Mouse (Mus musculus) adipocyte (in vitro differentiated cells): ENCODE data around the gene Prlr.

Experiments
- DNase-seq: peaks from one replicate; pipeline ENCODE4 v3.0.0-alpha.2; 2016; ENCODE audit warnings: low spot score

The Prlr gene

DNA sequence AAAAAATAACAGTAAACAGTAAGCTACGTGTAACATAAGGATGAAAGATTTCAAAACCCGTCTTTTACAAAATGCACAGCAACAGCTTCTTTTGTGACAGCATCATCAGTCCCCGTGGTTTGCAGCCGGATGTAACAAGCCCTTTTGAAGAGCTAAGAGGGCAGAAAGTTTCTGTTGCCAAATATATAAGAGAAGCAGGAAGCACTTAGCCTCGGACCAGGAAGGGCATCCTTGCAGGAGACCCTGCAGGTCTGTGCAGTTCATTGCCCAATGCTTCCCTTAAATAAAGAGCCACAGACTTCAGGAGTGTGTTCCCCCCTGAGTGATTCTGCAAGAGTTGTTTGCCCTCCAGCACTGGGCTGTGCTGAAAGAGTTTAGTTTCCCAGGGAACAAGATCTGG is 58.9 kb downstream of the Prlr start:
- no peak for DNase-seq

DNA sequence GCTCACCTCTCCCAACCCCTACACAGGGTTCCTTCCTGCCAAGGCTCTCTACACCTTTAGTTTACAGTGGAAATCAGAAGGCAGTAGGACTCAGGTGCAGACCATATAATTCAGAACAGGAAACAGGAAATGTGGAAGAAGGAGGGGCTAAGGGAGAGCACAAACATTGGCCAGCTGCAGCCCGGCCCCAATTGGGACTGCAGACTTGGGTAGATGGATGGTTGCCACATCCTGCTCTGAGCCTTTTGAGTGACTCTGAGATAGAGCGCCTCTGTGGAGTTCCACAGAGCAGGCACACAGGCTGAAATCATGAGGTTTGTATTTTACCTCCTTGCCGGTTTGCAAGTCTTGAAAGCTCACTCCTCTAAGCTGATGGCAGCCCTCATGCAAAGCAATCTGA is 59.8 kb downstream of the Prlr start:
- DNase-seq = no peak

DNA sequence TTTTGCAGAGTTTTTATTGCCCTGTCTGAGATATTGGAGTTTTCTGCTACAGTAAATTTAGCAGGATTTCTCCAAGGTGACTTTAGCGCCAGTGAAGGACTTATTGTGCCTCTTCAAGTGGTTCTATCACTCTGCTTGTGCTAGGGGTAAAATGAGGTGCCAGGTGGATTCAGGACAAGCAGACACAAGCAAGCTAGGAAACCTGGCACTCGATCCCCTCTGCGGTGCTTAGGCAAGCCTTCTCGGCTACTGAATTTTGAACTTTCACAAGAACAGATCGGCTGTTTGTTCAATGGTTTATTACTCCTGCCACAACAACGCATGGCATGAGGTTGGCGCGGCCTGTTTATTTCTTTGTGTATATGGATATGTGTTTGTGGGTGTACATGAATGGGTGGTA is 61.4 kb downstream of the Prlr start:
- no peak for DNase-seq

DNA sequence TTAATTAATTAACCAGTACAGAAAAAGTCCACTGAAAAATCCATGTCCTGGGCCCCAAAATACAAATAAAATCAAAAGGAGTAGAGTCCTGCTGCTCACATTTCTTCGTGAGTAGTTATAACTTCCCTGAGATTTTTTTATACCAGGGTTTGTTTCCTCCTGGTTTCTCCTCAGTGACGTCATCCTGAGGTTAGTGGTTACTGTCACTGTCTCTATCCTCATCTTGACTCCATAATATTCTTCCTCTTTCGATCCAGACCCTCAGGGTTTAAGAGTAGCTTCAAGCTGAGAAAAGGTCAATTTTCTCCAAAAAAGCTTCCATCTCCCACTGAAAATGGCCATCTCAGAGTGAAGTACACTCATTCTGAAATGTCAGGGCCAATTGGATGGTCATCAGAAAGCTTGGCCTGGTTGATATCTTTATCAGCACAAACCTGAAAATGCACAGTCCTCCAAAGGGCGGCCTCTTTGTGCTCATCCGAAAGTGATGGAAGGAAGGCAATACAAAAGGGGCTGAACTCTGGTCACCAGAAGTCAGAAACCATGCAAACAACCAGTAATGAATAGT is 63.3 kb downstream of the Prlr start:
- DNase-seq = no peak

DNA sequence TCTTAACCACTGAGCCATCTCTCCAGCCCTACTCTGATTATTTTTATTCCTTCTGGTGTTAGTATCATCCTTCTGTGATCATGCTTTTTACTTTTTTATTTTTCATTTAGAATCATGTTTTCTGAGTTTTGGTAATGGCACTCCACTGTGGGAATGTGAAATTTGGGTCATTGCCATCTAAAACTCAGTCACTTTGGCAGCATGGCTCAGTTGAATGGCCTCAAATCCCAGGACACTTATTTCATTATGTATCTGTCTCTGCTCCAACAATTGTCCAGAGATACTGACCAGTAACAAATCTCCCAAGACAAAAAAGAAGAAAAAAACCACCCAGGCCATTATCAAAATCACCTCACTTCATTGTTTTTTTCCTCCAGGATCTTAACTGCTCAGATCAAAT is 65.2 kb downstream of the Prlr start:
- DNase-seq = peak; percentile 45

DNA sequence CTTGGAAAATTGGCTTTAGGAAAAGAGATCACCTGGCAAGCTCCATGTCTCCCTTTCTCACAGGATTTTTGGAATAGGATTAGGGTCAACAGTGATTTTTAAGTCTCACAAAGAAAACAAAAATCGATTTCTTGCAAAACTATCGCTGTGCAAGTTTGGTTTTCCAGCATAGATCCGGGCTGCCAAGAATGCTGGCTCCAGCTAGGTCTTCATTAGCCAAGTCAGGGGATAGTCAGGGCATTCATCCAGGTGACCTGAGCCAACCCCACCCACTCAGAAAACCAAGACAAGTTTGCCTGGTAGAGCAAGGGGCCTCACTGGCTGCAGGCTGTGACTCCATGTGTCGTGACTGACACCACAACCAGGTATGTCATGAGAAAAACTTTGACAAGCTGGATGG is 72.2 kb downstream of the Prlr start:
- DNase-seq = peak; percentile 55

DNA sequence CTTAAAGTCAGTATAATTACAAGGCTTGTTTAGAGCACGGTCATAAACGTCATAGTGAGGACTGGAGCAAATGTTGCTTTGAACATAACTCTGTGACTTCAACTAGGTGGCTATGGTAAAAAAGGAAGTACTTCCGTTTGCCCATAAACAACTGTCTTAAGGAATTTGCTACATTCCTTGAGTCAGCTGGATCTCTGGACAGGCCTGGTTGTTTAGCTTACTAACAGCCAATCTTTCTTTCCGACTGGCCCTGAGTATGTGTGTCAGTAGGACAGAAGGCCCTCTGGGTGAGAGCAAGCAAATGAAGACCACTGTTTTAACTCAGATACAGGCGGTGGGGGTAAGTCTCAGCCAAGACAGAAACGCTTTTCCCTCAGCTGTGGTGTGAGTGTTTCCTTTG is 73.7 kb downstream of the Prlr start:
- DNase-seq = peak; percentile 13

DNA sequence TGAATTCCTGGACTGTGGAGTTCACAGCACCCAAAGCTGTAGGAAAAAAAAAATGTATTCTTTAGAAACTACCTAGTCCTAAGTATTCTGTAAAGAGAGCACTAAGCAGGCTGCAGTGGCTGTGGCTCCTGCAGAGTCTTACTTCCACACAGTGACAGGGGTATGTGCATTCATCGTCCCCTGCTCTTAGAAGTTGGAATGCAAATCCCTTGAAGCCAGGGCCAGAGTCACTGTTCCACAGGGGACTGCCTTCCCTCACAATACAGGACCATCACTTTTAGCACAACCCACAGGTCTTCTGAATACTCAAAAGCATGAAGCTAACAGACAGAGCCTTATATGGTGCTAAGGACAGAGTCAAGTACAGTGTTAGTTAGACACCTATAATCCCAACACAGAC is 75.5 kb downstream of the Prlr start:
- no peak for DNase-seq

DNA sequence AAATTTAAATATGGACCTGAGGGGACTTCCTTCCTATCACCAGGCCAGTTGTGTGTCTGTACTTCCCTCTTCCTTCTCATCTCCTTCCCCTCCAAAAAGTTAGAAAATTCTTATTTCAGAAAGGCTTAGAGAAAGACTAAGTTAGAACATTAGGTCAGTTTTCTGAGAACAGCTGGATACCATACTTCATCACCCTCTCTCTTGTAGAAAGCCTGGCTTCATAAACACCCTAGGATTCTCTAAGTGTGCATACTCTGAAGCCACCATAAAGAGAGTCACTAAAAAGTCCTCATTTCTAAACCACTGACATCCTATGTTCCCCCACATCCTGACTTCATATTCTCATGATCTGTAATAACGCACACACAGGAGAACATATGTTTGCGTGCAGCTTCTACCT is 85.2 kb downstream of the Prlr start:
- DNase-seq = no peak

DNA sequence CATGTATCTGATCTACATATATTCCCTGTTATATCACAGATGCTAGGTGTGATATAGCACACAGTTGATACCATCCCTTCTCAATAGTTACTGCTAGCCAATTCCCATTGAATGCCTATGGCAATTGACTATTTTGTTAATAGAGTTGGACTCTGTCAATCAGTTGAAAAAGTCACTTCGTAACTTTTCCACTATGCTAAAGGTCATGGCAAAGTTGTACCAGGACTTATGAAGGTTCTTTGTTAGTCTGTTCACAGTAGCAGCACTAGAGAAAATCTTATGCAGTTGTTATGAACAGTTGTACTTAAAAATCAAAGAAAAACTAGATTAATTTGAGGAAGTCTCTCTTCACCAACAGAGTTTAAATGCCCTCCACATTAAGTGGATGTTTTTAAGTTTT is 85.6 kb downstream of the Prlr start:
- DNase-seq = no peak

DNA sequence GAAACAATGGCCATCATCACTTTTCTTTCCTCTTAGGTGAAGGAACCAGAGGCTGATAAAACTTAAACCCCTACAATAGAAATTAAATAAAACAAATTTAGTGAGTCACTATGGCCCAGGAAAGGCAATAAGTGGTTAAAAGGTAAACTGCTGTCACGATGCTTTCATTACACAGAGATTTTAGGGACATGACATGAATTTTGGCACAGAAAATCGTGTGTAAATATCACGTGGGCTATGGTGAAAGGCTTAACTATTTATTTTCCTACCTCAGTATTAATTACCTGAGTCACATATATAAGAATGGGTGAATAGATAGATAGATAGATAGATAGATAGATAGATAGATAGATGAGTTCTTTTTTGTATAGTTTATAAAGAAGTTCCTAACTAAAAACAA is 86.4 kb downstream of the Prlr start:
- DNase-seq = no peak

DNA sequence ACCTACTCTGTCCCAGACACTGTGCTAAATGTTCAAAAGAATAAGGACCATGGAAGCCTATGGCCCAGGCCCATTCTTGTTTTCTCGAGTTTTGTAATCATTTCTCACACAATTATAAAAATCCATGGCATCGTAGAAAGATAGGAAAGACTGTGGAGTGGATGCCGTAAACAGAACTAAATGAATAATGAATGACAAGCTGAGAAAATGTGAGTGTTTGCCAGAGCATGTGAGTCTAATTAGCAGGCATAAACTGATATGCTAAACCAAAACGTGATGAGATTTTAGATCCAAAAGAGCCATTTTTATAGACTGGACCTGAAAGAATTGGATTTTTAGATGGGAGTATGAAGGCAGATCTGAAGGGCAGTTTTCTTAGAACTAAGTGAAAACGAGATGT is 87.8 kb downstream of the Prlr start:
- no peak for DNase-seq

DNA sequence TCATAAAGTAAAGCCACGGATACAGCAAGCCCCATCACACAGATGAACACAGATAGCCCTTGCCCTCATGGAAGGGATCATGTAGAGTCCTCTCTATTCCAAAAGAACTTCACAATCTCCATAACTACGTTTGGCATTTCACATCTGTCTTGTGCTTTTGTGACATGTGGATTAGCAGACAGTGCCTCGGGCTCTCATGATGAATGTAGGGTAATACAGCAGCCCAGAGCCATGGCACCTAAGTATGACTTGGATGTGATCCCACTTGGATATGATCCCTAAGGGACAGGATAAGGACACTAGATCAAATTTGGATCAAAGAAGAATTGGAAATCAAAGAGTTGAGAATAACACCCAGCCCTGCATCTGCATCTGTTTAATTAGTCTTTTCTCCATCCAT is 90.2 kb downstream of the Prlr start:
- DNase-seq = no peak

DNA sequence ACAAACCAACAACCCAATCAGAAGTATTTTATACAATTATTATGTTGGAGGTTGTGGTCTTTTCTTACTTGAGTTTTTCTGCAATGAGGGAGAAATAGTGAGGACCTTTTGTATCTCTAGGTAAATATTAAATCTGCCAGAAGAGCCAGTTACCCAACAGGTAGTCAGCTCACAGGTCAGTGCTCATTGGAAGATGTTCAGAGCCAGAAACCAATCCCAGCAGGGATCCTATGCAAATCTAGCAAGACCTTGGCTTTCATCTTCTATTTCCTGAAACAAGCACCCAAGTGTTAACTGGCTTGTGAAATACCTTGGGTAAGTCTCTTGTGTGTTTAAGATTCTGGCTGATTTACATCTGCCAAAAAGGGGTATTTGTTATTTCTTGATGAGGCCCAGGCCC is 99.3 kb downstream of the Prlr start:
- no peak for DNase-seq

DNA sequence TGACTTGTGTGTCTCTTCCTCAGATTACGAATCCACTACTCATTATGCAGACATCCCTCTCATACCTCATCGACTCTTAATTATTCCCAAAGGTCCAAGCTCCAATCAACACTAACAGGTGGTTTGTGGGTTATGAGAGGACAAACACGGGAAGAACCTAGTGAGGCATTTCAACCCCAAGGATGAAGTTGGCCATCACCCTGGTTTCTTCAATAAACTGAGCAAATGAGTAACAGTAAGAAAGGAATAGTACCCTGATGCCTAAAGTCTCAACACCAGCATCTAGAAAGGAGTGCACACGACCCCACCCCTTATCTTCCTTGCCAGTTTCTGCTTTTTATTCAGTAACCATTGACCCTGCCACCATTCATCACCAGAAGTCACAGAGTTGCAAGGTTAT is 100.4 kb downstream of the Prlr start:
- DNase-seq = no peak

DNA sequence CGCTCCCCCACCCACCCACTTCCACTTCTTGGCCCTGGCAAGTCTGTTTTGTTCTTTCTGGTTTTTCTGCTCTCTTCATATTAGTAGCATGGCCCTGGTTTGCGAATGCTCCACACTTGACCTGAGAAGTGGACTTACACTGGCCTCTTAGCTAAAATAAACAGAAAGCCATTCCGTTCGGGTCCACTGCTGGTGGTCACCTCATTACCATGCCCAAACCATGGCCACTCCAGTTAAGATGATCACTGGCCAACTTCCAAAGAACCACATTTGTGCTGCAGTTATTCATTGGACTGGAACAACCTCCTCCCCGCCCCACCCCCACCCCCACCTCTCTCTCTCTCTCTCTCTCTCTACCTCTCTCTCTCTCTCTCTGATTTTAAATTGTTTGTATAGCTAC is 104.5 kb downstream of the Prlr start:
- no peak for DNase-seq

DNA sequence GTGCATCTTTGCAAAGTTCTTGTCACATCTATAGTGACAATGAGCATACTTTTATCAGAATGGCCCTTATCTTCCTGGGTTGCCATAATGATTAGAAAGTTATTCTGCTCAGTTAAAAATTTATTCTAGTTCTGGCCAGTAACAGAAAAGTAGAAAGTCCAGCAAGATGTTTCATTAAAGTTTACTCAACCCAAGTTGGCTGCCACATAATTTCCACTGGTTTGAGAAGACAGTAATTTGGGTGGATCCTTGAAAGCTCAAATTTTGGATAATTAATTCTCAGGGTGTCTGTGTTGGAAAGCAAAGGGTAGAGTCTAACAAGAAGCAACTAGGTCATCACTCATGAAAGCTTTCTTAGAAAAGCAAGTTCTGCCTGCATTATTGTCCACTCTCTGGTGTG is 106.6 kb downstream of the Prlr start:
- no peak for DNase-seq

DNA sequence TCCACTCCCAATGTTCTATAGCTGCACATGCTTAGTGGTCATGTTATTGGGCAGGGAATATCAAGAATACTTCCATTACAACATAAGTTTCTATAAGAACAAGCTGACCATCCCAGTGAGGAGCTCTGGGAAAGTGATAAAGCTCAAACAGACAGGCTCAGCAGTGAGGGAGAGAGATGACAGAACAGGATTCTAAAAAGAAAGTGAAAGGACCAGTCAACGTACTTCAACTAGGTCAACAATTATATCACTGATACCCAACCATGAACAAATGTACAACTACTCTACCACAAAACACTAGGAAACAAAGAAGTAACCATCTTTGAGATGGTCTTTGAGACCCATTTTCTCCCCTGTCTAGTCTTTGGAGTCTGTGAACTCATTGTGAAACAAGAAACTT is 119.5 kb downstream of the Prlr start:
- DNase-seq = no peak

DNA sequence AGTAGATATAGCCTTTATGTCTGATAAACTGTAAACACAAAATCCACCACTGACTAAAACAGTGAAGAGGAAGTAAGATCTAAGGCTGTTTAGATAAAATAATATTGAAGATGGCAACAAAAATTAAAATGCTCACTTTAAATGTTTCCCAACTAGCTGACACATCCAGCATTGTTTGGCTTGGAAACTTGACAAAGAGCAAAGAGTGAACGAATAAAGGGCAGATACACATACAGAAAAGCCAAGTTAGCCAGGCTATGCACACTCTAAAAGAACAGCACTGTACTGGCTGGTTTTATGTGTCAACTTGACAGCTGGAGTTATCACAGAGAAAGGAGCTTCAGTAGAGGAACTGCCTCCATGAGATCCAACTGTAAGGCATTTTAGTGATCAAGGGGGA is 121.0 kb downstream of the Prlr start:
- DNase-seq = peak; percentile 75

DNA sequence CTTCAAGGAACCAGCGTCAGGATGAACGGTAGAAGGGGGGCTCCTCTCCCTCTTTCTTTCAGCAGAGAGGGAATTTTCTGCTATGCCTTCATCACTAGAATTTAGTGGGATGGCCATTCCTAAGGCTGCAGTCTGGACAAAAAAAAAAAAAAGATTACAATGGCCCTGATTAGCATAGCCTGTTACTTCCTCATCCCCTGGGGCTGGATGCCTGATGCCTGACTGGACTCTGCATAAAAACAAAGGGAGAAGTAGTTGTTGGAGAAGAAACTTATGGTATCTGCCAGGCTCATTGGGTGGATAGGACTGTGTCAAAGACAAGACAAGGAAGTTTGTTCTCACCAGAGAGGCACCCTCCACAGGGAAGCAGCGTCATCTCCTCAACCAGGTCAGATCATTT is 122.4 kb downstream of the Prlr start:
- DNase-seq = no peak

DNA sequence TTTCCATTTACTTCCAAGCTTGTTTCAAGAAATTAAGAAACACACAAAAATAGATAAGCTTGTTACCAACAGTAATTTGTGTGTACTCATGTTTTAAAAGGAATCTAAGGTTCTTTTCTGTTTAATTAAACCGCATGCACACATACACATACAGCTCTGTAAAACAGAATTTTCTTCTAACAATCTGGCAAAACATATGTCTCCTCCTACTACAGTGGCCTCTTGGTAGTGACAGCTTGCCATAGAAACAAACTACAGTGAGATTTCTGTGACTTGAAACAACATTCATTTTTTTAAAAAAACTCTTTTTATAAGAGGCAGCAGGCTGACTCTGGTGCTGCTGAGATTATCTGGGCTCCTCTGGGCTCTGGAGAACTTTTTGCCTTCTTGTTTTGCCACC is 129.4 kb downstream of the Prlr start:
- no peak for DNase-seq

DNA sequence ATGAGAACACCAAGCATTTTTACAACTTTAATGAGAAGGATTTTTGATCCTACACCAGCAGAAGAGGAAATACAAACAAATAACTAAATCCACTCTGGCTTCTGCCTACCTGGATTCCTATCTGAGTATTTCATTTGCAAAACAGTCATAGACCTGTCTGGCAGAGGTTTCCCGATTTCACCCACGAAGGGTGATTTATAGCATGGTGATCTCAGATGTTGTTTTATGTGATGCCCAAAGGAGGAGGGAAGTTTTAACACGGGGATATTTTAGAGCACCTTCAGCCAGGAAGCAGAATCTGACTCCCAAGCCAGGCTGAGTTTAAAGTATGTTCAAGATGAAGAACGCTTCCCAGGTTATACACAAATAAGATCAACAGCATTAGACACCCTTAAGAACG is 134.8 kb downstream of the Prlr start:
- no peak for DNase-seq

DNA sequence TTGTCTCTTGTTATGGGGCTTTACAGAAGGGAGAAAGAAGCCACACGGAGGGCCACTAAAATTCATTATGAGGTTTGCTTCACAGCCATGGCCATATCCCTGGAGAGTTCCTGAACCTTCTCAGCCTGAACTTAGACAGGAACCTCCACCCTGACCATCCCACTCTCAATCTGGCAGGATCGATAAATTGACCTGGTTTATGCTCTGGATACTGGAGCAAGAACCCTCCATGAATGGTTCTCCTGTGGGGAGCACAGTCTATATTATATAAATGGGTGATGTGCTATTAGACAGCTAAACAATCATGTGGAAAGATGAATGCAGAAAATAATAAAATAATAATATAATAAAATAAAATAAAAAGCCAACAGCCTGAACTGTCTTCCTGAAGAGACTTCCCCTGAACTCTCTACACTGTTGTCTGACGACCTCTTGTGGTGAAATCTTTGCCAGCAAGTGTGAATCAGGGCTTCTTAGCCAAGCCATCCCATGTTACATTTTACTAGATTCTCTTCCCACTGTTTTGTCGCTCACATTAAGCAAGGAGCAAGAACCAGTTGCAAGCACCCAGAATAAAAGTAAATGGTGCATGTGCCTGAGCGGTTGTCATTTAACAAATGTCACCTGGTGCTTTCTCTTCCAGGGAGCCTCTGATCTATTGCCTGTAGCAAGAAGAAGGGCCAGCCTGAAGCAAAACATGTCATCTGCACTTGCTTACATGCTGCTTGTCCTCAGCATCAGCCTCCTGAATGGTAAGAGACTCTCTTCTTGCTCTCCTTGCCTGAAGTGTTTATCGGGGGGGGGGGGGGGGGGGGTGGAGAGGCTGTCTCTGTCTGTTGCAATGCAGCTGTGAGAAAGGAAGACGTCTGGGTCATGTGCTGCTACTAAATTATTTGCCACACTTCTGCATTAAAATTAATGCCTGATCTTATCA is 136.8 kb downstream of the Prlr start:
- DNase-seq = peak; percentile 61

DNA sequence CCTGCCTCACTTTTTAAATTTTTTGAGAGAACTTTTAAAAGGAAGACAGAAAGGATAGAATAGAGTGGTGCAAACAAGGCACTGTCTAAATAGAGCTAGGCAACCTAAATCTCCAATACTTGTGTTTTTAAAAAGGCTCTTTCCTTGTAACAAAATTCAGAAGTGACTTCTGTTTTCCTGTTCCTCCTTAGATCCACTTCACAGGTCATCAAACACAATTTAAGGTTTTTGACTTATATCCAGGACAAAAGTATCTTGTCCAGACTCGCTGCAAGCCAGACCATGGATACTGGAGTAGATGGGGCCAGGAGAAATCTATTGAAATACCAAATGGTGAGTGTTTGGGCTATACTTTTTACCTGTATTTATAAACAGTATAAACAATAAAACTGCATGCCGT is 148.0 kb downstream of the Prlr start, which contains the start of gene Gm21973:
TSS of gene Gm21973 (plus strand) at position 301 of the 400 bp plus-strand sequence.
- DNase-seq = no peak
